Mouse (Mus musculus) megakaryocyte progenitor cell, adult 5-6 weeks (primary cell): Measurements from ENCODE around the gene Samd7. TPM values are rescaled to one million over a fixed set of nuclear protein-coding genes. Genes with fewer than 3 reads are reported as not detected.
"Not testable (repeated sequence)": the region's sequence is repeated elsewhere in the genome, so short reads cannot be mapped to it uniquely, and the experiment has no call there.

ENCODE experiments used
- ATAC-seq: replicated peaks from 2 replicates; pipeline ENCODE4 v1.8.0; 2016; ENCODE audit warnings: mild to moderate bottlenecking, moderate TSS enrichment, inconsistent platforms; ENCODE audit not compliant: poor library complexity
- total RNA-seq, 2 experiments: library from RNA; stranded (forward) in 1 of 2; stranded (reverse) in 1 of 2; fragments of 157-497, 149-512 nt in 1 of 2; fragments of 200-1000 nt in 1 of 2; gene quantifications; 2 replicates each; pipeline versions ENCODE4 v1.2.3 to v1.2.4; 2015 to 2017

Gene Samd7
- total RNA-seq (2015): not detected in 2 replicates
- not detected in 2 replicates for total RNA-seq (2017)

GRCm38 (mm10) chr3:30746006-30746405 lies at the start of gene Samd7:
Gene Samd7, plus strand, starts transcription at chr3:30746293.
- ATAC-seq: no peak

- ATAC-seq: peak; percentile 80
These were observed 49.7 kb upstream of the Samd7 start for GRCm38 (mm10) chr3:30696346-30696745.

DNA sequence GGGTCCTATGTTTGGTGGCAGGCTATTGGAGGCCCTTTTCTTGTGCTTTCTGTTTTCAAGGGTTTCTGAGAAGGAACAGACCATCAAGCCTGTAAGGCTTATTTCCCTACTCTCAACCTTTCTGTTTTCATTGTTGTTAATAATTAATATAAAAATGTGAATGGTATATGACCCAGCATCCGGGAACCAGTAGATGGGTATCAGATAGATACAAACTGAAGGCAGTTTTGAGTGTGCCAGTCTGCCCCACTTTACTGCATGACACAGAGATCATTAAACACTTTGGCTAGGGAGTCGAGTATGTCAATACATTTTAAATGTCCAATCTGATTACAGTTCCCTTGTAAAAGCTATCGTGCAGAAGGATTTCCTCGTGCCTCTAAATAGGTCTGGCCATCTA lies 48.2 kb upstream of the Samd7 start:
- ATAC-seq: no peak

DNA sequence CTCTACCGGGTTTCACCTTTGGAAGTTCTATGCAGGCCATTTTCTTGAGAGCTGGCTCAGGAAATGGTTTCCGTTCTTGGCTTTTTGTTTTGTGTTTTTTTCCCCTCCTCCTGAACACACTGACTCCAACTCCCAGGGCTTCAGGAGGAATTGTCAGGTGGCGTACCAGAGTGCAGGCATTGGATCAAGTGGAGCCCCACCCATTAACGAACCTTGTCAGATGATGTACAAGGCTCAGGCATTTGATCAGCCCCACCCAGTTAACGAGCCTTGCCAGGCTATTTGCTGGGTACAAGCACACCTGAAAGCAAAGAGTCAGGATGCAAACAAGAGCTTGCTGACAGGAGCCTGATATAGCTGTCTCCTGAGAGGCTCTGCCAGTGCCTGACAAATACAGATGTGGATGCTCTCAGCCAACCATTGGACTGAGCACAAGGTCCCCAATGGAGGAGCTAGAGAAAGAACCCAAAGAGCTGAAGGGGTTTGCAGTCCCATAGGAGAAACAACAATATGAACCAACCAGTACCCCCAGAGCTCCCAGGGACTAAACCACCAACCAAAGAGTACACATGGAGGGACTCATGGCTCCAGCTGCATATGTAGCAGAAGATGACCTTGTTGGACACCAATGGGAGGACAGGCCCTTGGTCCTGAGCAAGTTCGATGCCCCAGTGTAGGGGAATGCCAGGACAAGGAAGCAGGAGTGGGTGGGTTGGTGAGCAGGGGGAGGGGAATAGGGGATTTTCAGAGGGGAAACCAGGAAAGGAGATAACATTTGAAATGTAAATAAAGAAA lies 46.2 kb upstream of the Samd7 start, which contains the start of gene Lrrc31:
Gene Lrrc31, minus strand, starts transcription at position 133 of the 795 bp plus-strand sequence.
- ATAC-seq: not testable (repeated sequence)

- ATAC-seq: no peak
These were observed 40.1 kb upstream of the Samd7 start for GRCm38 (mm10) chr3:30705977-30706376.

DNA sequence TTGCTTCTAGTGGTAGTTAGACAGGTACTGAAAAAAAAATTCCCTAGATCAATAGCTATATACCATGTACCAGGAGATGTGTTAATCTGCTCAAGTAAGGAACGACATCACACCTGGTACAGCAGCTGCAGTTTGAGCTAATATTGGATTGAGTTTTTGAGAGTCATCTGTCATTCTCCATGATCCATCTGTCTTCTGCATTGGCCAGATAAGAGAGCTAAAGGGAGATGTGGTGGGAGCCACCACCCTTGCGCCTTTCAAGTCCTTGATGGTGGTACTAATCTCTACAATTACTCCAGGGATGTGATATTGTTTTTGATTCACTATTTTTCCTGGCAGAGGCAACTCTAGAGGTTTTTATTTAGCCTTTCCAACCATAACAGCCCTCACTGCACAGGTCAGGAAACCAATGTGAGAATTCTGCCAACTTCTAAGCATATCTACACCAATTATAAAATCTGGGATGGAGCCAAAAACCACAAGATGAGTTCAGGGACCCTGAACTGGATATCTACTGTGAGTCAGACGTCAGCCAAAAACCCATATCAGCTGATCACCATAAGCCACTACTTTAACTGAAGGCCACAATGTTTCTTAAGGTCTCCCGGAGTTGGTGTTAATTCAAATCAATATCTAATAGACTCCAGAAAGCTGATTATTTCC lies 39.3 kb upstream of the Samd7 start:
- ATAC-seq: peak; percentile 85

DNA sequence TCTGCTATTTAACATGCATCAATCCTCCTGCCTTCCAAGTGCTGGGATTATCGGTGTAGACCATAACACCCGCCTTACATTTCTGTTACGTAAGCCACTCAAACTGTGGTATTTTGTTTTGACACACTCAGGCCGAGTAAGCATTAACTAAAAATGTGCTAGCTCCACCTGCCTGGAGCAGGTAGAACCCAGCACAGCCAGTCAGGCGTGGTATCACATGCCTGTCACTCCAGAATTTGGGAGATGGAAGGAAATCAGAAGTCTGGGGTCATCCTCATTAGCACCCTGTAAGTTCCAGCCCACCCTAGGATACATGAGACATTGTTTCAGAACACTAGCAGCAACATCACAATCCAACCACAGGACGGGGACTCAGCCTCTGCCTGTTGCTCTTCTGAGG lies 35.9 kb upstream of the Samd7 start:
- ATAC-seq: no peak

DNA sequence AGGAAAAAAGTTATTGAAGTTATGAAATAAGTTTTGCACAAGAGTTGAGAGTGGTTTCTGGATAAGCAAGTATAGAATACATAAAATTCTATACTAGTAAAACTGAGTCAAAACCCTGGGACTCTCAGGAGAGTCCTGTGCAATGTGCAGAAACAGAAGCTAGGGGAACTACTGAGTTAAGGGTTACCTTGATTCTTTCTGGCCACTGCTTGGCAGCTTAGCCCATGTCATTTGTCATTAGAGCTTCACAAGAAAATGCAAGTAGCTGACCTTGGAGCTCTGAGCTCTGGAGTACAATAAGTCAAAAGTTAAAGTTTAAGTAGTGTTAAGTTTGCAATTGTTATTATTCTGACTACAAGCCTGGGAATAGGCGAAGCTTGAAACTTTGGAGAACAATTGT lies 32.8 kb upstream of the Samd7 start:
- no peak for ATAC-seq

- peak; percentile 79 for ATAC-seq
These were observed 27.4 kb upstream of the Samd7 start for GRCm38 (mm10) chr3:30718649-30719048.

DNA sequence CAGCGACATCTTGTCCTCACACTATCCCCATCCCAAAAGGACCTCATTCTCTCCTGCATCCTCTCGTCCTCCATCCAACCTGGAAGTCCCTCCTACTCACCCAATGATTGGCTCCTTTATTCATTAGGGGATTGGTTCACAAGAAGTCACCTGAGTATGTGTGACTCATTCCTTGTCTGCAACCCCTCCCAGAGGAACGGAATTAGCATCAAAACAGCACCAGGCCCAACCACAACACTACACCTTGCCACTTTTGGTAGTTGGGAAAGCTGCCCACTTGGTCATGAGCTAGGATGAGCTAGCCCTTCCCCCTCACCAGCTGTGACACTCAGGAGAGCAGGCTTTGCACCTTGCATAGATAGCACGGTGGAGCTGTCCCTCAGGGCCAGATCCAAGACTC lies 24.1 kb upstream of the Samd7 start:
- no peak for ATAC-seq

DNA sequence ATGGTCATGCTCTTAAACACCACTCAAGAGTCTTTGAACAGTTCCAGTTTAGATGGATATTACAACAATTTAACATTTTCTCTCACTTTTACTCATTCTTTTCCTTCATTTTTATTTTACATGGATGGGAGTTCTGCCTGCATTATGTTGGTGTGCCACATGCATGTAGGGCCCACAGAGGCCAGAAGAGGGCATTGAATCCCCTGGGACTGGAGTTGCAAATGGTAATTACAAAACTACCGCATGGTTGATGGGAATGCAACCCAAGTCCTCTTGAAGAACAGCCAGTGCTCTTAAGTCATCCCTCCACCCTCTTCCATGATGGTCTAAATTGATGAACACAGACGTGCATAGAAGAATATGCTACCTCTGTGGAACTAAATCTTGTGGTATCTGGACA lies 23.6 kb upstream of the Samd7 start:
- no peak for ATAC-seq

GRCm38 (mm10) chr3:30723179-30723578 lies 22.9 kb upstream of the Samd7 start:
- no peak for ATAC-seq

DNA sequence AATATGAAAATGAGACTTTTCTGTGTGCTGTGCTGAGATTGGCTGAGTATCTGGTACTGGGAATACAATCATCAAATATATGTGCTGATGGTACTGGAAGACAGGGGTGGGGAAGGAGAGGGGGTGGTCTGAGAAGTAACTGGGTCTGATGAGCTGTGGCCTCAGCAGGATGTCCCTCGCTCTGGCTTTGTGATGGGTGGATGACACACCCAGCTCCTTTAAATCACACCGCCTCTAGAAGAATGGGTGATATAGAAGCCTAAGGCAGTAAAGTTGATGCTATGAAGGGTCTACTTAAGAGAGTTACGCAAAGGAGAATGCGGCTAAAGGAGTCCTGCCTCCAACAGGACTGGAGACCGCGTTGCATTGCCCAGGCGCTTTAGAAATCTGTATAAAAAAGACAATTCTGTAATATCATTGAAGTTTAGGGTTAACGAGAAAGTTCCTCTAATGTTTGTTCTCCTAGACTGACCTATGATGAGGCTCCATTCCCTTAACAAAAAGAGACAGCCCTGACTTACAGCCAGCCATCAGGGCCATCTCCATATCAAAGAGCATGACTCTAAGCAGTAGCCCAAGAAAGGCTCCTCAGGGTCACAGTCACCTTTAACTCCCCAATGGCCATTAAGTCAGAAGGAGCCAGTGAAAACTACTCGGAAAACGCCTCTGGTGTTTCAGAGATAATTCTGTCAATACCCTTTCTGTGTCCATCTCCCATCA lies 21.8 kb upstream of the Samd7 start:
- no peak for ATAC-seq

DNA sequence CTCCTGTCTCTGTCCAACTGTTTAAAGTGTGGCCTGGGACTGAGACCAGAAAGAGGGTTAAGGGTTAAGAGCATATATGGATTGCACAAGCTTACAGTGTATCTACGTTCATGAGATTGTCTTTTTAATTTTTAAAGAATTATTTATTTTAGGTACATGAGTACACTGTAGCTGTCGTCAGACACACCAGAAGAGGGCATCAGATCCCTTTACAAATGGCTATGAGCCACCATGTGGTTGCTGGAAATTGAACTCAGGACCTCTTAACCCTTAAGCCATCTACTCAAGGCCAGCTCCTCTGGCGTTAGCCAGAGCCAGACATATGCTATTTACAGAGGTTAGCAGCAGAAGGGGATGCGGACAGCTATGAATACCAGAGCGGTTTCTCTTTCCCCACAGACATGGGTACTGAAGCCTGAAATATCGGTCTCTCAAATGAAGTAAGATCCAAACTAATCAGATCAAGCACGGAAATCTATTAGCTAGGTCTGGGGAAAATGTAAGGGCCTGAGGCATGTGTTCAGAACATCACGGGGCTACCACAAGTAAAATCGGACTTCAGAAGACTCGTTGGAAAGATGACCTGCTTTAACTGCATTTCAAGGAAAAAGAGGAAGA lies 21.1 kb upstream of the Samd7 start:
- ATAC-seq: no peak

DNA sequence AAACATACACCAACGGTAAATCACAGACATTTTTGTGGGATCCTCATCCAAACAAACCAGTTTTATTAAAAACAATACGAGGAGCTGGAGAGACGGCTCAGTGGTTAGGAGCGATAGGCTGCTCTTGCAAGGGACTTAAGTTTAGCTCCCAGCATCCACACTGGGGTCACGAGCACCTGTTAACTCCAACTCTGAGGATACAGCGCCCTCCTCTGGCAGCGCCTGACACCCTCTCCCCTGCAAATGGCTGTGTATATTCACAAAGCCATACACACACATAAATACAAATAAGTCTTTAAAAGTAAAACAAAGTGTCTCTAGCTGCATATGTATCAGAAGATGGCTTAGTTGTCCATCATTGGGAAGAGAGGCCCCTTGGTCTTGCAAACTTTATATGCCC lies 20.6 kb upstream of the Samd7 start:
- ATAC-seq: peak; percentile 87

GRCm38 (mm10) chr3:30727209-30727608 lies 18.9 kb upstream of the Samd7 start:
- ATAC-seq: peak; percentile 14; the same call in 1 of the 2 replicates

- no peak for ATAC-seq
These were observed 17.0 kb upstream of the Samd7 start for GRCm38 (mm10) chr3:30729046-30729445.

GRCm38 (mm10) chr3:30736809-30737208 lies 9.3 kb upstream of the Samd7 start:
- ATAC-seq: no peak

DNA sequence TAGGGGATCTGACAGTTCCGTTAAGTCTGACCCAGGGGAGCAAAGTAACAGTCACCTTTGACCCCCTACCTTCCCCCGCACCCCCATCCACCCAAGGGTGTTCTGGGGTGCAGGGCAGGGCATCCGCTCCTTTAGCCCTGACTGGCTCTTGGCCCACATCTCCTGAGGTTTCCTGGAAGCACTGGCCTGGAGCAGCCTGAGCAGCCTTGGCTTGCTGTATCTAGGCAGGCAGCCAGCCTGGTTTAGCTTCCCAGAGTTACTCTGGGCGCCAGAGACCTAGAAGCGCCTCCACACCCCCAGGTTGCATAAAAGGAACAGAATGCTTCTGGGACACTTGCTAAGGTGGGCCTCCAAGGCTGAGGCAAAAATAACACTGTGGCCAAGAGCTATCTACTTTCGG lies 4.8 kb upstream of the Samd7 start:
- ATAC-seq: no peak

DNA sequence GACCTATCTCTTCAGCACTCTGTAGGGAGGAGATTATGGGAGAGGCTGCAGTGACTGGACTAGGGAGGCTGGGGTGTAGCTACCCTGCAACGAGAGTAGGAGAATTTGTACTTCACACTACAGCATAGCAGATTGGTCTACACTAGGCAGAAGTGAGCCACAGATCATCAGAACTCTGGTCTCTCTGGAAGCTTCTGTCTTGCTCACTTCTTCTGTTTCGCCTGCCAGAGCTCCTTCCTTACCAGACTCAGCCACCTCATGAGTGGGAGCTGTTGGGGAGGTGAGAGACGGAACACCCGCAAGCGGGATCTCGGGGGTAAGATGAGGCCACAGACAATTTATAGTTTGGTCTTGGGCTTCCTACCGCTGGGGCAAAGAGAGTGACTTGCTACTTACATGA lies 3.2 kb upstream of the Samd7 start:
- no peak for ATAC-seq

- ATAC-seq: no peak
These were observed 2.2 kb downstream of the Samd7 start for GRCm38 (mm10) chr3:30748316-30748715.
